Mouse (Mus musculus) neural tube, embryonic 15.5 days (tissue): ENCODE measurements around the gene Zfp316. TPM values are rescaled to one million over a fixed set of nuclear protein-coding genes. Genes with fewer than 3 reads are reported as not detected.

Experiments
- ATAC-seq: fragments of 200-750 bp; cut with Nextera tagmentation; 2 replicates; pipeline ENCODE4 v1.8.0; 2017; ENCODE audit warnings: mild to moderate bottlenecking, moderate TSS enrichment, moderate library complexity; ENCODE audit not compliant: low FRiP score
- H3K27ac ChIP-seq: fragments of 300-500 bp; sonication (generic); replicated peaks from 2 replicates; pipeline ENCODE4 v1.5.1; 2015; ENCODE audit warnings: mild to moderate bottlenecking, inconsistent platforms
- H3K27me3 ChIP-seq: fragments of 300-500 bp; sonication (generic); replicated peaks from 2 replicates; pipeline ENCODE4 v1.6.1; 2015; ENCODE audit warnings: inconsistent platforms
- H3K36me3 ChIP-seq: fragments of 300-500 bp; sonication (generic); 2 replicates; pipeline ENCODE4 v1.6.1; 2015; ENCODE audit warnings: inconsistent platforms
- H3K4me1 ChIP-seq: fragments of 300-500 bp; sonication (generic); 2 replicates; pipeline ENCODE4 v1.6.1; 2015; ENCODE audit warnings: inconsistent platforms
- H3K4me2 ChIP-seq: fragments of 300-500 bp; sonication (generic); 2 replicates; pipeline ENCODE4 v1.6.1; 2015; ENCODE audit warnings: inconsistent platforms, mild to moderate bottlenecking, moderate library complexity
- H3K4me3 ChIP-seq: fragments of 300-500 bp; sonication (generic); replicated peaks from 2 replicates; pipeline ENCODE4 v1.5.1; 2015; ENCODE audit warnings: mild to moderate bottlenecking, inconsistent platforms
- H3K9ac ChIP-seq: fragments of 300-500 bp; sonication (generic); replicated peaks from 2 replicates; pipeline ENCODE4 v1.6.1; 2015; ENCODE audit warnings: mild to moderate bottlenecking, inconsistent platforms
- H3K9me3 ChIP-seq: fragments of 300-500 bp; sonication (generic); replicated peaks from 2 replicates; pipeline ENCODE4 v1.6.1; 2016; ENCODE audit warnings: inconsistent platforms
- WGBS: fragments of 180-500 bp; shearing (Covaris S2); methylation state at CpG from one replicate; pipeline ENCODE4 v1.1.7; 2015; ENCODE audit warnings: mixed read lengths; 5-methylcytosine and 5-hydroxymethylcytosine counted together
- polyA plus RNA-seq: library from polyadenylated mRNA; unstranded; fragments of >200 nt; fragmentation: Nextera tagmentation; extraction: Ambion mirVana; gene quantifications from 2 replicates; pipeline ENCODE4 v1.2.1, GENCODE M21; 2015

The Zfp316 gene
- polyA plus RNA-seq, 1 experiment from 2014 or later, result 9.7 TPM

GRCm38 (mm10) chr5:143213832-143214231, 56.0 kb downstream of the Zfp316 start:
- no peak for ATAC-seq
- H3K9me3 ChIP-seq, result no peaks in the 10 kb centered on the region
- H3K36me3 ChIP-seq, result no peaks in the 10 kb centered on the region
- no peak overlapping the region for H3K9ac ChIP-seq
- no peaks in the 10 kb centered on the region for H3K4me1 ChIP-seq
- no peak overlapping the region for H3K27ac ChIP-seq
- H3K4me3 ChIP-seq, result no peak overlapping the region
- 59% methylated on average over 2 of the region's 2 CpGs for WGBS
- no peaks in the 10 kb centered on the region for H3K27me3 ChIP-seq
- no peak overlapping the region for H3K4me2 ChIP-seq

- Histone ChIP-seq H3K9ac (no peak overlapping the region), H3K36me3 (no peaks in the 10 kb centered on the region), H3K4me3 (no peak overlapping the region), H3K4me1 (no peaks in the 10 kb centered on the region), H3K9me3 (no peaks in the 10 kb centered on the region), H3K27ac (no peak overlapping the region), H3K4me2 (no peak overlapping the region), H3K27me3 (no peaks in the 10 kb centered on the region)
- no peak for ATAC-seq
- 79% methylated on average over 3 of the region's 3 CpGs for WGBS
Observed at GRCm38 (mm10) chr5:143205015-143205414, 64.8 kb downstream of the Zfp316 start.

Other genes with a start within 250 kb of the Zfp316 start
- gene Rnf216, start 157.0 kb downstream of the Zfp316 start, polyA plus RNA-seq, result 26.6 and 29.6 TPM in 2 replicates
- gene Olfr718-ps1, start 122.4 kb downstream of the Zfp316 start, polyA plus RNA-seq, result 0.10 TPM in 1 of 2 replicates, not detected in the other
- 12.7 and 13.1 TPM in 2 replicates for gene Rbak, start 89.2 kb downstream of the Zfp316 start, polyA plus RNA-seq
- not detected in 2 replicates for gene Spdye4b, start 89.0 kb downstream of the Zfp316 start, polyA plus RNA-seq
- gene Spdye4a, start 43.1 kb downstream of the Zfp316 start, polyA plus RNA-seq, result not detected in 2 replicates
- 17.3 and 19.0 TPM in 2 replicates for gene Zfp12, start 34.9 kb downstream of the Zfp316 start, polyA plus RNA-seq
- 0.23 and 0.31 TPM in 2 replicates for gene Zfp853, start 23.6 kb upstream of the Zfp316 start, polyA plus RNA-seq
- gene E130309D02Rik, start 45.3 kb upstream of the Zfp316 start, polyA plus RNA-seq, result 25.7 and 30.2 TPM in 2 replicates
- gene Zdhhc4, start 59.2 kb upstream of the Zfp316 start, polyA plus RNA-seq, result 75.4 and 77.4 TPM in 2 replicates
- gene Grid2ip, start 87.3 kb upstream of the Zfp316 start, polyA plus RNA-seq, result 0.19 and 0.33 TPM in 2 replicates
- gene Kdelr2, start 133.8 kb upstream of the Zfp316 start, polyA plus RNA-seq, result 141 and 151 TPM in 2 replicates
- 20.4 and 21.9 TPM in 2 replicates for gene Daglb, start 194.6 kb upstream of the Zfp316 start, polyA plus RNA-seq